Comparison of ENCODE assay signal across 10 mouse cellular contexts in the genomic region with DNA sequence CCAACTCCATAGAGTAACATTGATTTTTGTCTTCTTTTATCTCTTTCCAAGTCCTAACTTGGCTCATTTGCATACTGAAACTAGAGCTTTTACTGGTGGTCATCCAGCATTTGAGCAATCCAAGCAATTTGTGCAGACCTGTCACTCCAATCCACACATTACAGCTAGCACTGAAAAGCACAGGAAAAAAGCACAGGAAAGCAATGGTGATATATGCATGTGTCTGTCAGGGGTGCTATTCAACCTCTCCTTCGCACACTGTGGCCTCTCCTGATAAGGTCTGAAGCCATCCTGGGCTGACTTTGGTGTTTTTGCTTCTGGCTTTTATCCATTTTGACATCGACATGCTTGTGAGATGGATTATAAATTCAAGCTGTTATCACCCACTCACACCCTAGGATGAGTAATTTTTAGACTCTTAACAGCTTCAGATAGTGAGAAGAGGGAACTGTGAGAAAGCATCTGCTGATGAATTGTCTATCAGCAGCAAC.
DNase-seq lines count a peak whose midpoint lies in the region; ATAC-seq and TF ChIP-seq lines count a peak whose summit lies in the region.
"Had no signal": no experiment of that assay in that cellular context is flagged by ENCODE, and none has a peak within 500 bp of the region (broad histone marks: within the 10 kb centered on the region; RNA-seq: fewer than 3 reads in every experiment).

No protein-coding gene starts in this region.

- WGBS in heart, embryonic 13.5 days, result 7% methylated on average over 2 of the region's 2 CpGs
- WGBS in heart, embryonic 11.5 days (ENCODE audit: insufficient replicate concordance), result 12% methylated on average over 2 of the region's 2 CpGs
- WGBS in lung, embryonic 14.5 days, result 19% methylated on average over 2 of the region's 2 CpGs
- 40% methylated on average over 2 of the region's 2 CpGs for WGBS in forebrain, embryonic 16.5 days
- 14% methylated on average over 2 of the region's 2 CpGs for WGBS in liver, embryonic 15.5 days (ENCODE audit: insufficient replicate concordance)

- DNase-seq in lung, embryonic 14.5 days, result peak; percentile 80
- no peak for DNase-seq in lung, adult 18-20 months
- DNase-seq in urinary bladder, postnatal 25 days (ENCODE audit: low spot score), result no peak
- no peak for DNase-seq in cerebellum, adult 11 months
- DNase-seq: cerebellum, postnatal 14 days had no signal

- 0 out of 2 replicates have a peak overlapping the region, but pooled peaks have one; percentile 20 for H3K27ac ChIP-seq in heart, embryonic 13.5 days (replicated peaks)
- H3K27ac ChIP-seq in heart, embryonic 11.5 days (ENCODE audit: low read depth, low read length), result no peak overlapping the region
- no peak overlapping the region for H3K27ac ChIP-seq in lung, embryonic 14.5 days (ENCODE audit: low read depth)
- no peak overlapping the region for H3K27ac ChIP-seq in forebrain, embryonic 16.5 days (ENCODE audit: low read length)
- no peak overlapping the region for H3K27ac ChIP-seq in liver, embryonic 15.5 days (replicated peaks)
- H3K27ac ChIP-seq: hindbrain, embryonic 13.5 days had no signal

- H3K36me3 ChIP-seq in heart, embryonic 13.5 days, result no peaks in the 10 kb centered on the region
- H3K36me3 ChIP-seq in heart, embryonic 11.5 days (ENCODE audit: control insufficient read depth, insufficient read depth, low read length), result no peaks in the 10 kb centered on the region
- no peaks in the 10 kb centered on the region for H3K36me3 ChIP-seq in lung, embryonic 14.5 days (ENCODE audit: insufficient read depth)
- H3K36me3 ChIP-seq in forebrain, embryonic 16.5 days (ENCODE audit: control insufficient read depth, insufficient read depth), result no peaks in the 10 kb centered on the region
- no peaks in the 10 kb centered on the region for H3K36me3 ChIP-seq in liver, embryonic 15.5 days (replicated peaks)
- H3K36me3 ChIP-seq: hindbrain, embryonic 13.5 days had no signal

- no peak for TF ChIP-seq CTCF in lung, embryonic 14.5 days (IDR thresholded peaks at IDR 0.05; ENCODE audit: low read depth)

- no peak overlapping the region for H3K4me3 ChIP-seq in heart, embryonic 13.5 days
- H3K4me3 ChIP-seq in heart, embryonic 11.5 days (ENCODE audit: low read depth, low read length), result no peak overlapping the region
- H3K4me3 ChIP-seq in lung, embryonic 14.5 days (ENCODE audit: low read depth, low read length), result no peak overlapping the region
- H3K4me3 ChIP-seq in forebrain, embryonic 16.5 days (replicated peaks; ENCODE audit: low read length), result no peak overlapping the region
- no peak overlapping the region for H3K4me3 ChIP-seq in liver, embryonic 15.5 days (replicated peaks)
- H3K4me3 ChIP-seq: hindbrain, embryonic 13.5 days had no signal

- H3K27me3 ChIP-seq in heart, embryonic 13.5 days (replicated peaks), result peaks cover 29% of the 10 kb centered on the region
- H3K27me3 ChIP-seq in heart, embryonic 11.5 days (ENCODE audit: control insufficient read depth, insufficient read depth, low read length), result peaks cover 10% of the 10 kb centered on the region
- no peaks in the 10 kb centered on the region for H3K27me3 ChIP-seq in lung, embryonic 14.5 days (ENCODE audit: insufficient read depth, low read length)
- H3K27me3 ChIP-seq in forebrain, embryonic 16.5 days (replicated peaks; ENCODE audit: control insufficient read depth, insufficient read depth, low read length), result no peaks in the 10 kb centered on the region
- no peaks in the 10 kb centered on the region for H3K27me3 ChIP-seq in liver, embryonic 15.5 days
- H3K27me3 ChIP-seq: hindbrain, embryonic 13.5 days had no signal

- H3K4me2 ChIP-seq in heart, embryonic 13.5 days, result peak overlapping the region; percentile 3; the same call in 1 of the 2 replicates
- H3K4me2 ChIP-seq in heart, embryonic 11.5 days, result no peak overlapping the region
- H3K4me2 ChIP-seq in lung, embryonic 14.5 days, result no peak overlapping the region
- no peak overlapping the region for H3K4me2 ChIP-seq in forebrain, embryonic 16.5 days (ENCODE audit: low read length)
- H3K4me2 ChIP-seq in liver, embryonic 15.5 days, result no peak overlapping the region
- H3K4me2 ChIP-seq: hindbrain, embryonic 13.5 days had no signal

- peaks cover 24% of the 10 kb centered on the region for H3K4me1 ChIP-seq in heart, embryonic 13.5 days
- 0 out of 2 replicates have a peak, but pooled peaks cover 4% of the 10 kb centered on the region for H3K4me1 ChIP-seq in heart, embryonic 11.5 days (ENCODE audit: control insufficient read depth, insufficient read depth, low read length)
- H3K4me1 ChIP-seq in lung, embryonic 14.5 days (ENCODE audit: insufficient read depth), result peaks cover 3% of the 10 kb centered on the region; the same call in 1 of the 2 replicates
- H3K4me1 ChIP-seq in forebrain, embryonic 16.5 days (replicated peaks; ENCODE audit: control insufficient read depth, insufficient read depth, low read length), result peaks cover 5% of the 10 kb centered on the region; the same call in 1 of the 2 replicates
- H3K4me1 ChIP-seq in liver, embryonic 15.5 days (replicated peaks), result no peaks in the 10 kb centered on the region
- H3K4me1 ChIP-seq: hindbrain, embryonic 13.5 days had no signal

- no peak for ATAC-seq in heart, embryonic 13.5 days (ENCODE audit: extremely low read depth, insufficient number of reproducible peaks, low FRiP score, low TSS enrichment)
- no peak for ATAC-seq in heart, embryonic 11.5 days (replicated peaks; ENCODE audit: insufficient number of reproducible peaks, low FRiP score, low TSS enrichment)
- ATAC-seq in lung, embryonic 14.5 days (ENCODE audit: insufficient read depth), result peak; percentile 72; the same call in 1 of the 2 replicates
- ATAC-seq in forebrain, embryonic 16.5 days, result peak; percentile 87
- ATAC-seq in liver, embryonic 15.5 days (ENCODE audit: insufficient read depth), result 0 out of 2 replicates have a peak, but pooled peaks have one; percentile 47

- H3K9me3 ChIP-seq in heart, embryonic 13.5 days, result no peaks in the 10 kb centered on the region
- H3K9me3 ChIP-seq in heart, embryonic 11.5 days (replicated peaks; ENCODE audit: control insufficient read depth, low read length), result no peaks in the 10 kb centered on the region
- no peaks in the 10 kb centered on the region for H3K9me3 ChIP-seq in lung, embryonic 14.5 days (ENCODE audit: low read depth, low read length)
- no peaks in the 10 kb centered on the region for H3K9me3 ChIP-seq in forebrain, embryonic 16.5 days (ENCODE audit: control insufficient read depth, low read length)
- no peaks in the 10 kb centered on the region for H3K9me3 ChIP-seq in liver, embryonic 15.5 days (replicated peaks)
- H3K9me3 ChIP-seq: hindbrain, embryonic 13.5 days had no signal

- H3K9ac ChIP-seq in heart, embryonic 13.5 days, result no peak overlapping the region
- no peak overlapping the region for H3K9ac ChIP-seq in heart, embryonic 11.5 days (ENCODE audit: low read depth, low read length)
- no peak overlapping the region for H3K9ac ChIP-seq in lung, embryonic 14.5 days
- no peak overlapping the region for H3K9ac ChIP-seq in forebrain, embryonic 16.5 days (replicated peaks; ENCODE audit: low read depth, low read length)
- no peak overlapping the region for H3K9ac ChIP-seq in liver, embryonic 15.5 days
- H3K9ac ChIP-seq: hindbrain, embryonic 13.5 days had no signal

Comparison
In these comparisons a context has a peak if more than half of its experiments do, and no peak if none do; other contexts are left out.
1. ATAC-seq: peak in lung, embryonic 14.5 days (single experiment), forebrain, embryonic 16.5 days (single experiment) and liver, embryonic 15.5 days (single experiment); none in heart, embryonic 13.5 days (single experiment) and heart, embryonic 11.5 days (single experiment).